Mouse (Mus musculus) heart, embryonic 11.5 days (tissue): Measurements from ENCODE around the gene Drd4. TPM values are rescaled to one million over a fixed set of nuclear protein-coding genes. Genes with fewer than 3 reads are reported as not detected.

Experiments used
- ATAC-seq: fragments of 200-750 bp; cut with Nextera tagmentation; replicated peaks from 2 replicates; pipeline ENCODE4 v1.8.0; 2017; ENCODE audit warnings: moderate library complexity; ENCODE audit not compliant: insufficient number of reproducible peaks, low FRiP score, low TSS enrichment
- H3K27ac ChIP-seq: fragments of 300-500 bp; sonication (generic); 2 replicates; pipeline ENCODE4 v1.5.1; 2014; ENCODE audit warnings: mild to moderate bottlenecking, low read depth, low read length
- H3K27me3 ChIP-seq: fragments of 300-500 bp; sonication (generic); 2 replicates; pipeline ENCODE4 v1.6.1; 2014; ENCODE audit warnings: mild to moderate bottlenecking, low read length, mixed read lengths; ENCODE audit not compliant: control insufficient read depth, insufficient read depth
- H3K36me3 ChIP-seq: fragments of 300-500 bp; sonication (generic); 2 replicates; pipeline ENCODE4 v1.6.1; 2014; ENCODE audit warnings: mild to moderate bottlenecking, low read length, moderate library complexity, mixed read lengths; ENCODE audit not compliant: control insufficient read depth, insufficient read depth
- H3K4me1 ChIP-seq: fragments of 300-500 bp; sonication (generic); 2 replicates; pipeline ENCODE4 v1.6.1; 2014; ENCODE audit warnings: low read length; ENCODE audit not compliant: control insufficient read depth, insufficient read depth
- H3K4me2 ChIP-seq: fragments of 300-500 bp; sonication (generic); 2 replicates; pipeline ENCODE4 v1.6.1; 2014; ENCODE audit warnings: mild to moderate bottlenecking, moderate library complexity
- H3K4me3 ChIP-seq: fragments of 300-500 bp; sonication (generic); 2 replicates; pipeline ENCODE4 v1.5.1; 2014; ENCODE audit warnings: low read depth, low read length
- H3K9ac ChIP-seq: fragments of 300-500 bp; sonication (generic); 2 replicates; pipeline ENCODE4 v1.6.1; 2014; ENCODE audit warnings: mild to moderate bottlenecking, low read depth, low read length, moderate library complexity
- H3K9me3 ChIP-seq: fragments of 300-500 bp; sonication (generic); replicated peaks from 2 replicates; pipeline ENCODE4 v1.6.1; 2016; ENCODE audit warnings: low read length; ENCODE audit not compliant: control insufficient read depth
- WGBS: fragments of 180-500 bp; shearing (Covaris S2); extraction: QIAGEN DNeasy Blood & Tissue Kit; methylation state at CpG from one replicate; pipeline ENCODE4 v1.1.7; 2014; ENCODE audit not compliant: insufficient replicate concordance; 5-methylcytosine and 5-hydroxymethylcytosine counted together
- polyA plus RNA-seq: library from polyadenylated mRNA; unstranded; fragments of >200 nt; fragmentation: Nextera tagmentation; extraction: Ambion mirVana; gene quantifications from 2 replicates; pipeline ENCODE4 v1.2.1, GENCODE M21; 2014

The Drd4 gene
- polyA plus RNA-seq, 1 experiment from 2014 or later = 0.10 TPM

GRCm38 (mm10) chr7:141278766-141279590, 12.8 kb upstream of the Drd4 start, which contains the start of gene Sct:
Gene Sct (minus strand): TSS chr7:141279133.
- ATAC-seq = 0 out of 2 replicates have a peak, but pooled peaks have one; percentile 15
- H3K9me3 ChIP-seq = no peaks in the 10 kb centered on the region
- 3% methylated on average over 42 of the region's 46 CpGs for WGBS
- peaks cover 18% of the 10 kb centered on the region for H3K27me3 ChIP-seq
- H3K9ac ChIP-seq = peak within 1 kb of the TSS; percentile 56
- H3K4me1 ChIP-seq = peaks cover 3% of the 10 kb centered on the region; the same call in 1 of the 2 replicates
- peak within 1 kb of the TSS; percentile 97 for H3K4me2 ChIP-seq
- H3K27ac ChIP-seq = no peak within 1 kb of the TSS
- peak within 1 kb of the TSS; percentile 50 for H3K4me3 ChIP-seq
- H3K36me3 ChIP-seq = no peaks in the 10 kb centered on the region

DNA sequence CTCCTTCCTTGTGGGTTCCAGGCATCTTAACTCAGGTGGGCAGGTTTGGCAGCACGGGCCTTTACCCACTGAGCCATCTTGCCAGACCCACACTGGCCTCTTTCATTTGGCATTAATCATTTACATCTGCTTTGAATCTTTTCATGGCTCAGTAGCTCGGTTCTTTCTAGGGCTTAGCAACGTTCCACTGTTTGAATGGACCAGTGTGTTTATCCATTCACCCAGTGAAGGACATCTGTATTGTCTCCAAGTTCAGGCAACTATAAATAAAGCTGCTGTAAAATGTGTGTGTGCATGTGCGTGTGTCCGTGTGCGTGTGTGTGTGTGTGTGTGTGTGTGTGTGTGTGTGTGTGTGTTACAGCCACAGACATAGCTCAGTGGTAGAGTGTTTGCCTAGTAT, 10.4 kb upstream of the Drd4 start:
- Histone ChIP-seq H3K9ac (no peak overlapping the region), H3K4me1 (peaks cover 3% of the 10 kb centered on the region; the same call in 1 of the 2 replicates), H3K4me3 (no peak overlapping the region), H3K4me2 (no peak overlapping the region), H3K36me3 (no peaks in the 10 kb centered on the region), H3K27me3 (peaks cover 18% of the 10 kb centered on the region), H3K27ac (no peak overlapping the region), H3K9me3 (no peaks in the 10 kb centered on the region)
- ATAC-seq = no peak
- 82% methylated on average over 6 of the region's 6 CpGs for WGBS

GRCm38 (mm10) chr7:141282756-141283155, 9.1 kb upstream of the Drd4 start:
- no peak overlapping the region for H3K4me2 ChIP-seq
- H3K4me1 ChIP-seq = peaks cover 3% of the 10 kb centered on the region; the same call in 1 of the 2 replicates
- no peaks in the 10 kb centered on the region for H3K36me3 ChIP-seq
- no peak overlapping the region for H3K9ac ChIP-seq
- 70% methylated on average over 4 of the region's 4 CpGs for WGBS
- no peak for ATAC-seq
- no peak overlapping the region for H3K27ac ChIP-seq
- H3K9me3 ChIP-seq = no peaks in the 10 kb centered on the region
- H3K4me3 ChIP-seq = no peak overlapping the region
- H3K27me3 ChIP-seq = peaks cover 14% of the 10 kb centered on the region

DNA sequence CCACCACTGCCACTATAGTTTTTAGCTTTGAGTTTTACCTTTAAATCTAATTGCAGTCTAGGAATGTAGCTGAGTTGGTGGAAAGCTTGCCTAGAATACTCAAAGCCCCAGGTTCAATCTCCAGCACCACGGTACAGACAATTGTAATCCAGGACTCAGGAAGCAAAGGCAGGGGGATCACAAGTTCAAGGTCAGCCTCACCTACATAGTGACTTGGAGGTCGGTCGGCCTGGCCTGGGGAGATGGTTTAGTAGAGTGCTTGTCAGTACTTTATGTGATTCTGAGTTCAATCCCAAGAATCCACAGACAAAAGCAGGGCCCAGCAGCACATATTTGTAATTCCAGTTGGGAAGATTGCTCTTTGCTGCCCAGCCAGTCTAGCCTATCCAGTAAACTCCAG, 3.8 kb upstream of the Drd4 start:
- no peak overlapping the region for H3K4me2 ChIP-seq
- no peak overlapping the region for H3K4me3 ChIP-seq
- WGBS = 72% methylated on average over 3 of the region's 3 CpGs
- H3K9me3 ChIP-seq = no peaks in the 10 kb centered on the region
- H3K36me3 ChIP-seq = no peaks in the 10 kb centered on the region
- no peak overlapping the region for H3K27ac ChIP-seq
- H3K9ac ChIP-seq = no peak overlapping the region
- peaks cover 6% of the 10 kb centered on the region; the same call in 1 of the 2 replicates for H3K4me1 ChIP-seq
- H3K27me3 ChIP-seq = peaks cover 28% of the 10 kb centered on the region
- no peak for ATAC-seq

- H3K4me3 ChIP-seq = peak overlapping the region; percentile 50; the same call in 1 of the 2 replicates
- peaks cover 58% of the 10 kb centered on the region for H3K27me3 ChIP-seq
- ATAC-seq = no peak
Measured at GRCm38 (mm10) chr7:141292583-141293388, 980 bp downstream of the Drd4 start.

DNA sequence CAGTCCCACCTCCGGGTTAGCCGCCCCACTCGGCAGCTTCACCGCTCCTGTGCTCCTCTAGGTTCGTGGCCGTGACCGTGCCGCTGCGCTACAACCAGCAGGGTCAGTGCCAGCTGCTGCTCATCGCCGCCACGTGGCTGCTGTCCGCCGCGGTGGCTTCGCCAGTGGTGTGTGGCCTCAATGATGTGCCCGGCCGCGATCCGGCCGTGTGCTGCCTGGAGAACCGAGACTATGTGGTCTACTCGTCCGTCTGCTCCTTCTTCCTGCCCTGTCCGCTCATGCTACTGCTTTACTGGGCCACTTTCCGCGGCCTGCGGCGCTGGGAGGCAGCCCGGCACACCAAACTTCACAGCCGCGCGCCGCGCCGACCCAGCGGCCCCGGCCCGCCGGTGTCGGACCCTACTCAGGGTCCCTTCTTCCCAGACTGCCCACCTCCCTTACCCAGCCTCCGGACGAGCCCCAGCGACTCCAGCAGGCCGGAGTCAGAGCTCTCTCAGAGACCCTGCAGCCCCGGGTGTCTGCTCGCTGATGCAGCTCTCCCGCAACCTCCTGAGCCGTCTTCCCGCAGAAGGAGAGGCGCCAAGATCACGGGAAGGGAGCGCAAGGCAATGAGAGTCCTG, 2.2 kb downstream of the Drd4 start:
- Histone ChIP-seq H3K27me3 (peaks cover 58% of the 10 kb centered on the region), H3K9ac (peak overlapping the region; percentile 43; the same call in 1 of the 2 replicates), H3K4me2 (peak overlapping the region; percentile 73), H3K27ac (no peak overlapping the region), H3K36me3 (peaks cover 4% of the 10 kb centered on the region; the same call in 1 of the 2 replicates), H3K4me1 (peaks cover 22% of the 10 kb centered on the region), H3K4me3 (peak overlapping the region; percentile 32), H3K9me3 (no peaks in the 10 kb centered on the region)
- no peak for ATAC-seq
- 1% methylated on average over 51 of the region's 53 CpGs for WGBS

More at GRCm38 (mm10) chr7:141292583-141293388, 980 bp downstream of the Drd4 start:
- Histone ChIP-seq H3K9me3 (no peaks in the 10 kb centered on the region), H3K4me1 (peaks cover 22% of the 10 kb centered on the region), H3K9ac (peak overlapping the region; percentile 54; the same call in 1 of the 2 replicates), H3K4me2 (peak overlapping the region; percentile 92), H3K36me3 (peaks cover 4% of the 10 kb centered on the region; the same call in 1 of the 2 replicates), H3K27ac (no peak overlapping the region)
- 35% methylated on average over 15 of the region's 15 CpGs for WGBS

- H3K27ac ChIP-seq = no peak overlapping the region
- H3K27me3 ChIP-seq = peaks cover 58% of the 10 kb centered on the region
- peak overlapping the region; percentile 73 for H3K4me2 ChIP-seq
- ATAC-seq = no peak
- 8% methylated on average over 21 of the region's 22 CpGs for WGBS
- peak overlapping the region; percentile 32 for H3K4me3 ChIP-seq
- peaks cover 7% of the 10 kb centered on the region; the same call in 1 of the 2 replicates for H3K36me3 ChIP-seq
- peaks cover 22% of the 10 kb centered on the region for H3K4me1 ChIP-seq
- no peaks in the 10 kb centered on the region for H3K9me3 ChIP-seq
- no peak overlapping the region for H3K9ac ChIP-seq
Measured at GRCm38 (mm10) chr7:141294479-141294878, 2.7 kb downstream of the Drd4 start.
